Mouse (Mus musculus) myocyte (in vitro differentiated cells): ENCODE results near the gene Cdh18. TPM values are rescaled to one million over a fixed set of nuclear protein-coding genes. Genes with fewer than 3 reads are reported as not detected.

Experiments used
- H3K27me3 ChIP-seq: one replicate; pipeline ENCODE4 v1.6.1; 2011; ENCODE audit not compliant: control insufficient read depth, insufficient read depth, insufficient read length
- H3K36me3 ChIP-seq: one replicate; pipeline ENCODE4 v1.6.1; 2011; ENCODE audit not compliant: control insufficient read depth, insufficient read depth
- H3K4me2 ChIP-seq: one replicate; pipeline ENCODE4 v1.6.1; 2011; ENCODE audit warnings: low read depth, control low read depth
- H3K4me3 ChIP-seq: one replicate; pipeline ENCODE4 v1.5.1; 2011; ENCODE audit warnings: mild to moderate bottlenecking, control low read depth, moderate library complexity
- H3K79me2 ChIP-seq: one replicate; pipeline ENCODE4 v1.6.1; 2011; ENCODE audit not compliant: control insufficient read depth, insufficient read depth
- H3ac ChIP-seq: one replicate; pipeline ENCODE4 v1.6.1; 2011; ENCODE audit not compliant: control insufficient read depth, insufficient read length
- CEBPB ChIP-seq: IDR thresholded peaks from 2 replicates; pipeline ENCODE4 v1.6.1; 2011; ENCODE audit warnings: mild to moderate bottlenecking, moderate library complexity; ENCODE audit not compliant: poor library complexity, insufficient read depth, severe bottlenecking
- E2F4 ChIP-seq: IDR thresholded peaks from one replicate; pipeline ENCODE4 v1.6.1; 2011; ENCODE audit warnings: mild to moderate bottlenecking, control low read depth, moderate library complexity; ENCODE audit not compliant: insufficient read depth
- MAX ChIP-seq: IDR thresholded peaks from one replicate; pipeline ENCODE4 v1.6.1; 2011; ENCODE audit warnings: low read depth, mild to moderate bottlenecking, control low read depth
- MYOD1 ChIP-seq, 3 experiments: IDR thresholded peaks; one replicate each; pipeline ENCODE4 v1.6.1; 2011; ENCODE audit warnings: control low read depth in 2 of 3, low read depth in 2 of 3, mild to moderate bottlenecking in 2 of 3, moderate library complexity in 1 of 3; ENCODE audit not compliant: insufficient read length in 2 of 3, control insufficient read depth in 1 of 3
- MYOG ChIP-seq, 3 experiments: IDR thresholded peaks; one replicate each; pipeline ENCODE4 v1.6.1; 2011; ENCODE audit warnings: control low read depth in 2 of 3, low read depth in 2 of 3, mild to moderate bottlenecking in 2 of 3; ENCODE audit not compliant: insufficient read length in 2 of 3, control insufficient read depth in 1 of 3, insufficient read depth in 1 of 3
- POLR2A ChIP-seq: IDR thresholded peaks from one replicate; pipeline ENCODE4 v1.6.1; 2011; ENCODE audit warnings: low read depth, mild to moderate bottlenecking, control low read depth, moderate library complexity; ENCODE audit not compliant: insufficient read length
- POLR2AphosphoS2 ChIP-seq: IDR thresholded peaks from one replicate; pipeline ENCODE4 v1.6.1; 2011; ENCODE audit warnings: low read depth, control low read depth; ENCODE audit not compliant: insufficient read length
- REST ChIP-seq: IDR thresholded peaks from one replicate; pipeline ENCODE4 v1.6.1; 2011; ENCODE audit warnings: mild to moderate bottlenecking, control low read depth, moderate library complexity; ENCODE audit not compliant: insufficient read depth, insufficient read length
- SRF ChIP-seq: IDR thresholded peaks from one replicate; pipeline ENCODE4 v1.6.1; 2011; ENCODE audit warnings: low read depth; ENCODE audit not compliant: control insufficient read depth, insufficient read length
- TCF12 ChIP-seq: IDR thresholded peaks from one replicate; pipeline ENCODE4 v1.6.1; 2011; ENCODE audit warnings: mild to moderate bottlenecking, control low read depth; ENCODE audit not compliant: poor library complexity, insufficient read depth, severe bottlenecking
- TCF3 ChIP-seq: IDR thresholded peaks from one replicate; pipeline ENCODE4 v1.6.1; 2011; ENCODE audit warnings: low read depth, control low read depth; ENCODE audit not compliant: insufficient read length
- USF1 ChIP-seq: IDR thresholded peaks from one replicate; pipeline ENCODE4 v1.6.1; 2011; ENCODE audit warnings: low read depth, mild to moderate bottlenecking, control low read depth, moderate library complexity
- polyA plus RNA-seq: library from polyadenylated mRNA; unstranded; fragments of >200 nt; fragmentation: generic; extraction: Trizol; gene quantifications from one replicate; pipeline ENCODE4 v1.2.1, GENCODE M21; 2012; ENCODE audit warnings: missing spikeins

Cdh18 gene
- polyA plus RNA-seq, 1 experiment = 2.5 TPM

GRCm38 (mm10) chr15:23155883-23156282, 607.1 kb downstream of the Cdh18 start:
- Histone ChIP-seq H3ac (no peak overlapping the region), H3K79me2 (no peaks in the 10 kb centered on the region), H3K27me3 (no peaks in the 10 kb centered on the region), H3K36me3 (no peaks in the 10 kb centered on the region), H3K4me2 (no peak overlapping the region), H3K4me3 (no peak overlapping the region)
- TF ChIP-seq TCF12 (no peak), USF1 (no peak)

GRCm38 (mm10) chr15:23164869-23165268, 616.0 kb downstream of the Cdh18 start:
- H3ac ChIP-seq = no peak overlapping the region
- H3K27me3 ChIP-seq = no peaks in the 10 kb centered on the region
- H3K4me3 ChIP-seq = no peak overlapping the region
- TF ChIP-seq USF1 (no peak), TCF12 (no peak), E2F4 (no peak), MYOG (IDR thresholded peaks at IDR 0.05; ENCODE audit: control insufficient read depth in 1 of 3, insufficient read depth in 1 of 3, insufficient read length in 2 of 3, low read depth in 2 of 3) (no peak), MYOD1 (IDR thresholded peaks at IDR 0.05; ENCODE audit: control insufficient read depth in 1 of 3, insufficient read length in 2 of 3, low read depth in 2 of 3) (no peak), TCF3 (no peak), SRF (no peak), POLR2AphosphoS2 (no peak), POLR2A (no peak), REST (no peak), MAX (no peak), CEBPB (no peak)
- no peak overlapping the region for H3K4me2 ChIP-seq
- no peaks in the 10 kb centered on the region for H3K36me3 ChIP-seq
- H3K79me2 ChIP-seq = no peaks in the 10 kb centered on the region

- H3K36me3 ChIP-seq = no peaks in the 10 kb centered on the region
- H3K4me3 ChIP-seq = no peak overlapping the region
- no peak overlapping the region for H3ac ChIP-seq
- no peak for TF ChIP-seq E2F4
- no peak for TF ChIP-seq USF1
- no peak for TF ChIP-seq POLR2AphosphoS2
- TF ChIP-seq POLR2A = no peak
- TF ChIP-seq REST = no peak
- no peak for TF ChIP-seq SRF
- no peak for TF ChIP-seq MYOG (IDR thresholded peaks at IDR 0.05; ENCODE audit: control insufficient read depth in 1 of 3, insufficient read depth in 1 of 3, insufficient read length in 2 of 3, low read depth in 2 of 3)
- no peak for TF ChIP-seq CEBPB
- no peak for TF ChIP-seq TCF3
- no peak for TF ChIP-seq MYOD1 (IDR thresholded peaks at IDR 0.05; ENCODE audit: control insufficient read depth in 1 of 3, insufficient read length in 2 of 3, low read depth in 2 of 3)
- no peak for TF ChIP-seq MAX
- no peak for TF ChIP-seq TCF12
- no peaks in the 10 kb centered on the region for H3K27me3 ChIP-seq
- H3K4me2 ChIP-seq = peak overlapping the region; percentile 8
- no peaks in the 10 kb centered on the region for H3K79me2 ChIP-seq
These were observed 625.8 kb downstream of the Cdh18 start for GRCm38 (mm10) chr15:23174623-23175022.

GRCm38 (mm10) chr15:23212068-23212467, 663.2 kb downstream of the Cdh18 start:
- Histone ChIP-seq H3K4me2 (no peak overlapping the region), H3K79me2 (no peaks in the 10 kb centered on the region), H3K4me3 (no peak overlapping the region), H3K27me3 (no peaks in the 10 kb centered on the region), H3K36me3 (no peaks in the 10 kb centered on the region), H3ac (no peak overlapping the region)
- TF ChIP-seq POLR2A (no peak), SRF (no peak), POLR2AphosphoS2 (no peak), TCF12 (no peak), MYOG (IDR thresholded peaks at IDR 0.05; ENCODE audit: control insufficient read depth in 1 of 3, insufficient read depth in 1 of 3, insufficient read length in 2 of 3, low read depth in 2 of 3) (no peak), MAX (no peak), CEBPB (no peak), E2F4 (no peak), TCF3 (no peak), REST (no peak), MYOD1 (IDR thresholded peaks at IDR 0.05; ENCODE audit: control insufficient read depth in 1 of 3, insufficient read length in 2 of 3, low read depth in 2 of 3) (no peak), USF1 (no peak)

GRCm38 (mm10) chr15:23230616-23231015, 681.8 kb downstream of the Cdh18 start:
- H3K27me3 ChIP-seq = no peaks in the 10 kb centered on the region

More at GRCm38 (mm10) chr15:23230616-23231015, 681.8 kb downstream of the Cdh18 start:
- no peak for TF ChIP-seq MYOG (IDR thresholded peaks at IDR 0.05; ENCODE audit: control insufficient read depth in 1 of 3, insufficient read depth in 1 of 3, insufficient read length in 2 of 3, low read depth in 2 of 3)
- no peak for TF ChIP-seq E2F4
- no peak for TF ChIP-seq CEBPB
- no peak for TF ChIP-seq POLR2A
- TF ChIP-seq MAX = no peak
- no peak for TF ChIP-seq REST
- TF ChIP-seq TCF3 = no peak
- no peak for TF ChIP-seq TCF12
- H3K36me3 ChIP-seq = no peaks in the 10 kb centered on the region
- H3K4me3 ChIP-seq = no peak overlapping the region
- no peaks in the 10 kb centered on the region for H3K79me2 ChIP-seq
- H3ac ChIP-seq = no peak overlapping the region
- no peak overlapping the region for H3K4me2 ChIP-seq
